Mouse (Mus musculus): ENCODE results near the gene Mis18bp1.
"Not testable (repeated sequence)": the region's sequence is repeated elsewhere in the genome, so short reads cannot be mapped to it uniquely, and the experiment has no call there.

Gene Mis18bp1

GRCm38 (mm10) chr12:65172021-65172951 lies at the start of gene Mis18bp1:
Gene Mis18bp1 (minus strand): TSS chr12:65172604.
- peak; percentile 93 for DNase-seq

- DNase-seq: no peak
Measured at GRCm38 (mm10) chr12:65216404-65216840, 44.0 kb upstream of the Mis18bp1 start.

- no peak for DNase-seq
Measured at GRCm38 (mm10) chr12:65206431-65206830, 34.0 kb upstream of the Mis18bp1 start.

DNA sequence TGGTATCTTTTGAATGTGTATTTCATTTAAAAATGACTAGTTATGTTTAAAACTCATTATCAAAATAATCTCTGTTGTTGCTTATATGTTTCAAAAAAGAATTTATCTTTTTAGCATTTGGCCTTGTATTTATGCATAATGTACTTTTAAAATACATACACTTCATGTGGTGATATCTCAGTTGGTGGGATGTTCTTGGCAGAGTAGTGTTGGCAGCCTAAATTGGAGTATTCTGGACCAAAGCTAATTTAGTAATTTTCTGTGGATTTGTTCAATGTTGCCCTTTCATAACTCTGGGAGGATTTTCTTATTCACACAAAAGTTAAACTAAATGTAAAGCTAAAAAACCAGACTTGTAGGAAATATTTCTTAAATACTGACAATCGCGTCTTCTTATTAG lies 29.4 kb upstream of the Mis18bp1 start:
- DNase-seq: peak; percentile 2

DNA sequence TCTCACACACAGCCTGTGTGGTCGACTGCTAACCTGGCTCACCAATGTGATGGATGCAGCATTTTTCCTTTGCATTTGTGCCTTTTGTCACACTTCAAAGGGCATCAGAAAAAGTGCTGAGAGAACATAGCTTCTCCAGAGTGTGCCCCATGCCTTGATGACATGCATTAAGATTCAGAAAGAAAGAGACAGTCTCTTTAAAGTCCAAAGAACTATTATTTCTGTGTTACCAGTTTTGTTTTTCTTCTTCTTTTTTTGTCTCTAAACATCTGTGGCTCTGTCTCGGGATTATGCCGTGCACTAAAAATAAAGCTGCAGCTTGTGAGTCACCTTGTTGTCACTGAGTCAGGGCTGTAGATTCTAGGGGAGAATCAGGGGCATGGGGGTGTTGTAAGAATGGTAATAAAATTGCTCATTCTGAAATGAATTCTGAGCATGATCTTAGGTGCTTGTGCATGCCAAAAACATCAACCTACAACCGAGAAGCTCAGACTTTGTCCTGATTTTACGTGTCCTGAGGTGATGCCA lies 21.7 kb upstream of the Mis18bp1 start:
- DNase-seq: peak; percentile 70

GRCm38 (mm10) chr12:65189213-65189612 lies 16.8 kb upstream of the Mis18bp1 start:
- DNase-seq: no peak

GRCm38 (mm10) chr12:65187365-65187764 lies 15.0 kb upstream of the Mis18bp1 start:
- peak; percentile 30 for DNase-seq

DNA sequence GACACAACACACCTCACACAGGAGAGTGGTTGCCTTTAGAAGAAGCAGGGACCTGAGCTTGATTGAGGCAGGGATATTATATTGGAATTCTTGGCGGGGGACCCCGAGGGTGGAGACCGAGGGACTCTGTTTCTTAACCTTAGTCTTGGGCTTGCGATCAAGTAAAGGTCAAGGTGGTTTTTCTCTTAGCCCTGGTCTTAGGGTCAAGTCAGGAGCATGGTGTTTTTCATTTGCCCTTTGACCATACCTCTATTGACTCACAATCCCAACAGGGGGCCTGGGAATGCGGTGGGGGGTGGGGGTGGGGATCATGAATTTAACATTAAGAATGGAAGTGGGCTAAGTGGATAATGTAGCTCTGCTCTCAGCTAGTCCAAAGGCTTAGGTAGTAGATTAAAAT lies 1.3 kb upstream of the Mis18bp1 start:
- DNase-seq: no peak

DNA sequence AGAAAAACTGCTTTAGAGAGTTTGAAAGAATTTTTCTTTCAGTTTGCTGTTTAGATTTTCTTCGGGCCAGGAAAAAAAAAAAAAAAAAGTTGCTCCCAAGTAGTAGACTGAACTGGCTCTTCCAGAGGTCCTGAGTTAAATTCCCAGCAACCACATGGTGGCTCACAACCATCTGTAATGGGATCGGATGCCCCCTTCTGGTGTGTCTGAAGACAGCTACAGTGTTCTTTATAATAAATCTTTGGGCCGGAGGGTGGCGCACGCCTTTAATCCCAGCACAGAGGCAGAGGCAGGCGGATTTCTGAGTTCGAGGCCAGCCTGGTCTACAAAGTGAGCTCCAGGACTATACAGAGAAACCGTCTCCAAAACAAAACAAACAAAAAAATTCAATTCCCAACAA lies 555 bp upstream of the Mis18bp1 start:
- DNase-seq: peak; percentile 45

DNA sequence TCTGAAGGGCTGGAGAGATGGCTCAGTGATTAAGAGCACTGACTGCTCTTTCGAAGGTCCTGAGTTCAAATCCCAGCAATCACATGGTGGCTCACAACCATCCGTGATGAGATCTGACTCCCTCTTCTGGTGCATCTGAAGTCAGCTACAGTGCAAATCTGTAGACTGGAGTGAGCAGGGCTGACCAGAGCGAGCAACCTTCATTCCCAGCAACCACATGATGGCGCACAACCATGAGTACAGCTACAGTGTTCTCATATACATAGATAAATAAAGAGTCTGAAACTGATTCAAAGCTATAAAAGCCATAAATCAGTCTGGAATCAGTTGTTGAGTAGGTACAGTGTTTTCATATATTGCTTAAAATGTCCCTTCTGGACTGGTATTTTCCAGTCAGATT lies 36.3 kb downstream of the Mis18bp1 start:
- DNase-seq: not testable (repeated sequence)

DNA sequence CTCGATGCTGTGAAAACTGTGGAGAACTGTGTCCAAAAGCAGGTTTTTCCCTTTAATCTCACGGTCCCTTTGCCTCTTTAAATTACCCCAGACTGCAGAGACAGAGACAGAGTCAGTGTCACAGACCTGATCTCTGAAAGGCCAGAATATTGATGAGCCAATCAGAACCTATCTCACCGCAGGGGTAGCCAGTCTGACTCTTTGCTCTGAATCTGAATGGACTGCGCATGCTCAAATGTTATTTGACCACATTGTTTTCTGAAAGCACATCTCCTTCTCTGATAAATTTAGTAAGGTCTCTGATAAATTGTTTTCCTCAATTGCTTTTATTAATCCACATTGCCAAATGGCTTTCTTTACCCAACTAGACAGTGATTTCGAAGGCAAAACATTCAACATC lies 53.0 kb downstream of the Mis18bp1 start:
- DNase-seq: no peak

GRCm38 (mm10) chr12:65118968-65119367 lies 53.4 kb downstream of the Mis18bp1 start:
- DNase-seq: peak; percentile 21

- not testable (repeated sequence) for DNase-seq
Measured at GRCm38 (mm10) chr12:65114978-65115377, 57.4 kb downstream of the Mis18bp1 start.

DNA sequence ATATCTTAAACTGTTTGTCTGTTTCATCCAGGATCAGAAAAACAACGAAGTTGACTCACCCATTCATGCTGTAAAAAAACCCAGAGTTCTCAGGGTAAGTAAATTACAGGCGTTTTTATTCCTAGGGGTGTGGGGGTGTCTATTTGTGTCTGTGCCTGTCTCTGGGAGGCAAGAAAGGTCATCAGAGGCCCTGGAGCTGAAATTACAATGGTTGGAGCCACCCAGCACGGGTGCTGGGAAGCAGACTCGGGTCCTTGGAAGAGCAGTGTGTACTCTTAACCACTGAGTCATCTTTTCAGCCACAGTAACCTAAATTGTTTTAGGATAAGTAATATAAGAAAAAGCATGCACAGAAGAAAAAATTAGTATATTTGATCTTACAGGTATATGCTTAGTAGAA lies 58.5 kb downstream of the Mis18bp1 start:
- DNase-seq: no peak

DNA sequence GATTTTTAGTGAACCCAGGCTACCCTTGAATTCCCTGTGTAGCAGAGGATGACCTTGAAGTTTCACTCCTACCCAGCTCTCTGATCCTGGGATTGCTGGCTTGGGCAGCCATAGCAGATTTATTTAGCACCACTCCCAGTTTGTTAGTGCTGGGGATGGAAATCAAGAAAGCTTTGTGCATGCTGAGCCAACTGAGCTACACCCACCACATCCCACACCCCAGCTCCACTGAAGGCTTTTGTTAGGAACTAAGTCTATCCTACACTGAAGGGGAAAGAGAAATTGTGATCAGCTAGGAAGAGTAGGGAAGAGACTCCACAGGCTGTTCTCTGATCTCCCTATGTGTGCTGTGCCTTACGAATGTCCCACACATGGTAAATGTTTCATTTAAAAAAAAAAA lies 59.6 kb downstream of the Mis18bp1 start:
- peak; percentile 37 for DNase-seq

GRCm38 (mm10) chr12:65111503-65111902 lies 60.9 kb downstream of the Mis18bp1 start:
- no peak for DNase-seq

- DNase-seq: no peak
Measured at GRCm38 (mm10) chr12:65108746-65109145, 63.7 kb downstream of the Mis18bp1 start.

Measured in right cerebral cortex, adult 18-20 months (tissue).